In the genomic region with DNA sequence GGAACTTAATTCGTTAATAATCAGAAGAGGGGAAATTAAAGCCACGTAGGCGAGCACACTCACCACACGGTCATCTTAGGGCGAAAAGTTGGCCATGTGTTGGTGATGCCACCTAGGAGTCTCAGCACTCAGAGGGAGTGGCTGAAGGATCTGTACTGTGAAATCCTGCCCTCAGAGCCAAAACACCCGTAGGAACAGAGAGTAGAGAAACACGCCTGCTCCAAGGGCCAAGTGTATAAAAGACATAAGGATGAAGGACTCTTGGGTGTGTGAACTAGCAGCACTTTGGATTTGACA, we compare ENCODE assay signal across 10 mouse cellular contexts. TPM values are rescaled to one million over a fixed set of nuclear protein-coding genes. Genes with fewer than 3 reads are reported as not detected.
DNase-seq lines count a peak whose midpoint lies in the region; ATAC-seq and TF ChIP-seq lines count a peak whose summit lies in the region.
"Had no signal": no experiment of that assay in that cellular context is flagged by ENCODE, and none has a peak within 500 bp of the region (broad histone marks: within the 10 kb centered on the region; RNA-seq: fewer than 3 reads in every experiment).

No protein-coding gene starts in this region.

- peaks cover 34% of the 10 kb centered on the region for H3K27me3 ChIP-seq in heart, embryonic 11.5 days (ENCODE audit: control insufficient read depth, insufficient read depth, low read length)
- H3K27me3 ChIP-seq in hindbrain, embryonic 12.5 days = peaks cover 61% of the 10 kb centered on the region
- peaks cover 45% of the 10 kb centered on the region for H3K27me3 ChIP-seq in midbrain, embryonic 13.5 days

- H3K9me3 ChIP-seq in heart, embryonic 11.5 days (replicated peaks; ENCODE audit: control insufficient read depth, low read length) = no peaks in the 10 kb centered on the region
- no peaks in the 10 kb centered on the region for H3K9me3 ChIP-seq in ES-E14 (ENCODE audit: control insufficient read depth, insufficient read depth, low read depth, low read length)
- no peaks in the 10 kb centered on the region for H3K9me3 ChIP-seq in hindbrain, embryonic 12.5 days (replicated peaks)
- H3K9me3 ChIP-seq in midbrain, embryonic 13.5 days = no peaks in the 10 kb centered on the region

- no peaks in the 10 kb centered on the region for H3K36me3 ChIP-seq in heart, embryonic 11.5 days (ENCODE audit: control insufficient read depth, insufficient read depth, low read length)
- no peaks in the 10 kb centered on the region for H3K36me3 ChIP-seq in ES-E14 (ENCODE audit: control insufficient read depth, insufficient read depth, low read length, poor library complexity, severe bottlenecking)
- H3K36me3 ChIP-seq in hindbrain, embryonic 12.5 days = no peaks in the 10 kb centered on the region
- no peaks in the 10 kb centered on the region for H3K36me3 ChIP-seq in midbrain, embryonic 13.5 days

- H3K27ac ChIP-seq in heart, embryonic 11.5 days (ENCODE audit: low read depth, low read length) = no peak overlapping the region
- no peak overlapping the region for H3K27ac ChIP-seq in ES-E14 (ENCODE audit: insufficient read depth, low read depth, low read length, poor library complexity, severe bottlenecking)
- no peak overlapping the region for H3K27ac ChIP-seq in hindbrain, embryonic 12.5 days
- H3K27ac ChIP-seq in midbrain, embryonic 13.5 days = no peak overlapping the region

- in situ Hi-C loops in ES-E14 (cut with MboI; ENCODE audit: low sequenced_read_pairs in 2 of 2, unreplicated experiment in 2 of 2) = loop anchor here in 1 of 2 experiments (10.0 kb wide), 1 partner anchor 130 kb away; no protein-coding TSS in a partner anchor

- H3K4me2 ChIP-seq in heart, embryonic 11.5 days = peak overlapping the region; percentile 73
- peak overlapping the region; percentile 96 for H3K4me2 ChIP-seq in hindbrain, embryonic 12.5 days (replicated peaks)
- H3K4me2 ChIP-seq in midbrain, embryonic 13.5 days (replicated peaks) = peak overlapping the region; percentile 94

- ATAC-seq in heart, embryonic 11.5 days (replicated peaks; ENCODE audit: insufficient number of reproducible peaks, low FRiP score, low TSS enrichment) = no peak
- ATAC-seq in hindbrain, embryonic 12.5 days (ENCODE audit: low FRiP score) = no peak
- peak; percentile 63; the same call in 1 of the 2 replicates for ATAC-seq in midbrain, embryonic 13.5 days
- no peak for ATAC-seq in erythroblast, adult 5-6 weeks (replicated peaks; ENCODE audit: low FRiP score, poor library complexity, severe bottlenecking)

- 19% methylated on average over 7 of the region's 7 CpGs for WGBS in heart, embryonic 11.5 days (ENCODE audit: insufficient replicate concordance)
- WGBS in hindbrain, embryonic 12.5 days = 16% methylated on average over 7 of the region's 7 CpGs
- 12% methylated on average over 7 of the region's 7 CpGs for WGBS in midbrain, embryonic 13.5 days

- H3K4me3 ChIP-seq in heart, embryonic 11.5 days (ENCODE audit: low read depth, low read length) = peak overlapping the region; percentile 50
- peak overlapping the region; percentile 62 to 68 for H3K4me3 ChIP-seq in ES-E14 (ENCODE audit: insufficient read depth in 1 of 2, low read depth in 1 of 2, low read length in 2 of 2, poor library complexity in 1 of 2, severe bottlenecking in 1 of 2)
- peak overlapping the region; percentile 51 for H3K4me3 ChIP-seq in hindbrain, embryonic 12.5 days
- H3K4me3 ChIP-seq in midbrain, embryonic 13.5 days (replicated peaks) = peak overlapping the region; percentile 55

- H3K9ac ChIP-seq in heart, embryonic 11.5 days (ENCODE audit: low read depth, low read length) = no peak overlapping the region
- H3K9ac ChIP-seq in ES-E14 (ENCODE audit: insufficient read depth, low read depth, low read length, poor library complexity, severe bottlenecking) = no peak overlapping the region
- peak overlapping the region; percentile 67 for H3K9ac ChIP-seq in hindbrain, embryonic 12.5 days
- peak overlapping the region; percentile 76 for H3K9ac ChIP-seq in midbrain, embryonic 13.5 days (replicated peaks)

- no peak for DNase-seq in heart, adult 18-20 months
- no peak for DNase-seq in ES-E14 (ENCODE audit: low read depth, low spot score)
- DNase-seq in right cerebral cortex, adult 2 months (ENCODE audit: low spot score in 2 of 2) = no peak
- DNase-seq in right cerebral cortex, postnatal 10 days (ENCODE audit: low spot score in 2 of 2) = no peak

- peaks cover 4% of the 10 kb centered on the region for H3K4me1 ChIP-seq in heart, embryonic 11.5 days (ENCODE audit: control insufficient read depth, insufficient read depth, low read length)
- no peaks in the 10 kb centered on the region; a peak in 1 of 4 replicates for H3K4me1 ChIP-seq in ES-E14 (ENCODE audit: control insufficient read depth in 2 of 2, insufficient read depth in 2 of 2, low read length in 2 of 2, poor library complexity in 1 of 2)
- H3K4me1 ChIP-seq in hindbrain, embryonic 12.5 days = peaks cover 11% of the 10 kb centered on the region
- H3K4me1 ChIP-seq in midbrain, embryonic 13.5 days (replicated peaks) = peaks cover 18% of the 10 kb centered on the region

TF ChIP-seq in ES-E14, 5 proteins besides CTCF, POLR2A, EP300 and RAD21:
- TF ChIP-seq ZNF384 (IDR thresholded peaks at IDR 0.05; ENCODE audit: low read depth, low read length) = no peak
- no peak for TF ChIP-seq CHD2 (IDR thresholded peaks at IDR 0.05; ENCODE audit: low read depth, low read length)
- TF ChIP-seq ZC3H11A (IDR thresholded peaks at IDR 0.05; ENCODE audit: borderline replicate concordance, low read depth, low read length) = no peak
- no peak for TF ChIP-seq MAFK (IDR thresholded peaks at IDR 0.05; ENCODE audit: insufficient read depth, low read depth, low read length)
- no peak for TF ChIP-seq HCFC1 (IDR thresholded peaks at IDR 0.05; ENCODE audit: borderline replicate concordance, insufficient read depth, low read length)

RNA-seq across cellular contexts. Expression of a gene that starts 0.4 kb away (rescaled TPM):
- 0.08 TPM in 1 of 2 replicates, not detected in the other for polyA plus RNA-seq in heart, embryonic 11.5 days (2014; fragmentation: Nextera tagmentation; extraction: Ambion mirVana)
- total RNA-seq in heart, adult 18-20 months (2021) = not detected
- not detected in 2 replicates for total RNA-seq in ES-E14 (2012; rRNA removed)
- 2.0 and 3.1 TPM in 2 replicates for polyA plus RNA-seq in hindbrain, embryonic 12.5 days (2016; fragmentation: Nextera tagmentation; extraction: Ambion mirVana)
- 0.86 and 3.2 TPM in 2 replicates for polyA plus RNA-seq in midbrain, embryonic 13.5 days (2015; fragmentation: Nextera tagmentation; extraction: Ambion mirVana)
- not detected in 2 replicates for total RNA-seq in erythroblast, adult 5-6 weeks (2015; ENCODE audit: low replicate concordance)
- not detected in 2 replicates for total RNA-seq in erythroblast, adult 5-6 weeks (2017; ENCODE audit: low replicate concordance)
- total RNA-seq: neutrophil, adult 5-6 weeks had no signal
- polyA plus RNA-seq: C2C12 had no signal

RNA-seq across cellular contexts. Expression of a gene that starts 40.1 kb away (rescaled TPM):
- 0.13 and 0.15 TPM in 2 replicates for polyA plus RNA-seq in heart, embryonic 11.5 days (2014; fragmentation: Nextera tagmentation; extraction: Ambion mirVana)
- under 1 TPM in 1 of 2 experiments, not detected in 1; 0.21 TPM for total RNA-seq in heart, adult 18-20 months (2021)
- 0.05 and 0.22 TPM in 2 replicates for total RNA-seq in ES-E14 (2012; rRNA removed)
- 0.18 and 0.30 TPM in 2 replicates for polyA plus RNA-seq in hindbrain, embryonic 12.5 days (2016; fragmentation: Nextera tagmentation; extraction: Ambion mirVana)
- polyA plus RNA-seq in midbrain, embryonic 13.5 days (2015; fragmentation: Nextera tagmentation; extraction: Ambion mirVana) = 0.04 and 0.19 TPM in 2 replicates
- total RNA-seq in erythroblast, adult 5-6 weeks (2015; ENCODE audit: low replicate concordance) = not detected in 2 replicates
- not detected in 2 replicates for total RNA-seq in erythroblast, adult 5-6 weeks (2017; ENCODE audit: low replicate concordance)

Comparison
In these comparisons a context has a peak if more than half of its experiments do, and no peak if none do; other contexts are left out.
1. H3K9ac ChIP-seq: peak in hindbrain, embryonic 12.5 days (single experiment) and midbrain, embryonic 13.5 days (single experiment); none in heart, embryonic 11.5 days (single experiment) and ES-E14 (single experiment).
2. Peak in every context shown above with its lines, with median percentiles within 50 percentile points of each other: H3K4me2 ChIP-seq and H3K4me3 ChIP-seq.